Mouse (Mus musculus): ENCODE measurements around the gene Ccdc77.
"Not testable (repeated sequence)": the region's sequence is repeated elsewhere in the genome, so short reads cannot be mapped to it uniquely, and the experiment has no call there.

Ccdc77 gene

GRCm38 (mm10) chr6:120312443-120312842, 51.7 kb downstream of the Ccdc77 start:
- DNase-seq (ENCODE audit: extremely low read depth, low read depth) = peak; percentile 38

GRCm38 (mm10) chr6:120309787-120310186, 54.4 kb downstream of the Ccdc77 start:
- DNase-seq (ENCODE audit: extremely low read depth, low read depth) = no peak

GRCm38 (mm10) chr6:120309338-120309737, 54.8 kb downstream of the Ccdc77 start:
- no peak for DNase-seq (ENCODE audit: extremely low read depth, low read depth)

- DNase-seq (ENCODE audit: extremely low read depth, low read depth) = no peak
These were observed 57.1 kb downstream of the Ccdc77 start for GRCm38 (mm10) chr6:120306859-120307594.

GRCm38 (mm10) chr6:120302755-120303316, 61.3 kb downstream of the Ccdc77 start:
- no peak for DNase-seq (ENCODE audit: extremely low read depth, low read depth)

- DNase-seq (ENCODE audit: extremely low read depth, low read depth) = no peak
These were observed 63.0 kb downstream of the Ccdc77 start for GRCm38 (mm10) chr6:120301137-120301536.

GRCm38 (mm10) chr6:120296589-120296988, 67.6 kb downstream of the Ccdc77 start:
- DNase-seq (ENCODE audit: extremely low read depth, low read depth) = not testable (repeated sequence)

- DNase-seq (ENCODE audit: extremely low read depth, low read depth) = no peak
These were observed 69.4 kb downstream of the Ccdc77 start for GRCm38 (mm10) chr6:120294785-120295133.

- no peak for DNase-seq (ENCODE audit: extremely low read depth, low read depth)
These were observed 70.0 kb downstream of the Ccdc77 start, which contains the start of the genes D330020A13Rik and B4galnt3 for GRCm38 (mm10) chr6:120294056-120294784. Gene D330020A13Rik, plus strand, starts transcription at chr6:120294364. Gene B4galnt3, minus strand, starts transcription at chr6:120294559.

- DNase-seq (ENCODE audit: extremely low read depth, low read depth) = no peak
These were observed 72.7 kb downstream of the Ccdc77 start for GRCm38 (mm10) chr6:120291396-120292009.

- no peak for DNase-seq (ENCODE audit: extremely low read depth, low read depth)
These were observed 74.7 kb downstream of the Ccdc77 start for GRCm38 (mm10) chr6:120289430-120289829.

GRCm38 (mm10) chr6:120288541-120288940, 75.6 kb downstream of the Ccdc77 start:
- DNase-seq (ENCODE audit: extremely low read depth, low read depth) = no peak

GRCm38 (mm10) chr6:120287279-120287678, 76.9 kb downstream of the Ccdc77 start:
- no peak for DNase-seq (ENCODE audit: extremely low read depth, low read depth)

- no peak for DNase-seq (ENCODE audit: extremely low read depth, low read depth)
These were observed 87.2 kb downstream of the Ccdc77 start for GRCm38 (mm10) chr6:120276874-120277449.

GRCm38 (mm10) chr6:120275301-120275700, 88.9 kb downstream of the Ccdc77 start:
- no peak for DNase-seq (ENCODE audit: extremely low read depth, low read depth)

GRCm38 (mm10) chr6:120274887-120275286, 89.3 kb downstream of the Ccdc77 start:
- DNase-seq (ENCODE audit: extremely low read depth, low read depth) = no peak
